Mouse (Mus musculus): ENCODE data around the gene Kpna6. TPM values are rescaled to one million over a fixed set of nuclear protein-coding genes. Genes with fewer than 3 reads are reported as not detected.

The Kpna6 gene
- total RNA-seq, 4 experiments from 2014 or later: 79.9 to 108 (median 103) TPM

DNA sequence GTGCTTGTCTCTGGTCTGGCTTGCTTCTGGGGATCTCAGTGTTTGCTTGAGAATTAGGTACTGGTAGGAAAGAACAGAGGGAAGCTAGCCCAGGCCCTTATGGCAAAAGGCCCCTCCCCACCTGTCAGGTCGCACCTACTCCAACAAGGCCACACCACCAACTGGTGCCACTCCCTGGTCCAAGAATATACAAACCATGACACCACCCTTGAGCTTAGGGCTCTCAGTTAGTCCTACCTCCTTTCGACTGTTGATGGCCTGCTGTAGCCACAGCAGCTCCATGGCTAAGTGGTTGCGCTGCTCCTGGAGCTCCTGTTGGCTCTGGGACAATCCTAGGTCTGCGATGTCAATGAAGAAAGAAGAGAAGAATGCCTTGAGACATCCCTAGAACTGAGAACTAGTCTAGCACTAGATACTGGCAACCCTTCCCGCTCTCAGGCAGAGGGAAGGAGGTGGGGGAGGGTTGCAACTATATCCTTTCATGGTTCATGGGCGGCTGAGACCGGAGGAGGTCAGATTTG lies 55.4 kb downstream of the Kpna6 start:
- no peak for DNase-seq

GRCm38 (mm10) chr4:129616631-129617030 lies 55.9 kb downstream of the Kpna6 start:
- no peak for DNase-seq

DNA sequence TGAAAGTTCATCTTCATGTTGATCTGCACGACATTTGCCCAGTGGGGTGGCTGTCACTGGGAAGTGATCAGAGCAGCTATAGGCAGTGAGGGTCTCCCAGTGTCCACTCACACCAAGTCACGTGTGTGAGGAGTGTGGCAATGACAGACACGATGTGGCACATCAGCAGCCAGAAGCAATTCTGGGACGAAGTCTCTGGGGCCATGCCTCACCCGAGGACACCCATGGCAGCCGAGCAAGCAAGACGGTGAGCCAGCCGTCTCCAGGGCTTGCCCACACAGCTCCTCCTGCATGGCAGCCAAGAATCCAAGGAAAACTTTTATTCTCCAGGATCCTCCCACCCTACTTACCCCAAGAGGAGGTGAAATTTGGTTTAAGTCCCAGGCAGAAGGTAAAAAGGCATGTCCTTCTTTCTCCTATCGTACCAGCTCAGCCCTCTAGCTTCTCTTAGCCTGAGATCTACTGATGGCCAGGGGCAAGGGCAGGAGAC lies 56.7 kb downstream of the Kpna6 start:
- no peak for DNase-seq

DNA sequence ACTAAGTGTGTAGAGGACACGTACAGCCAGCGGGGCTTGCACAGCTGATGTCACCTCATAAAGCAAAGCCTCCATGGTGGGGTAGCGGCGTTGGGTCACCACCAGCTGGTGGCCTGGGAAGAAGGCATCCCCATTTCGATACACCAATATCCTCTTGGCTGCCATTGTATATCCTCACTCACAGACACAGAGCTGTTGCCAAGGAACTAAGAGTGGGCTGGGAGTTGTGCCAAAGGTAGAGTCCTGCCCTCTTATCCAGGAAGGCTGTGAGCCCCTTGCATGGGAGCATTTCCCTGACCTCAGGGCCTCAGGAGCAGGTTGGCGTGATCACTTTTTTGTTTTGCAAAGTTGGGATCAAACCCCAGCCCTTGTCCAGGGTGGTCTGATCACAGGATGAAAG lies 58.5 kb downstream of the Kpna6 start, which contains the start of gene Dcdc2b:
Dcdc2b (minus strand) TSS at position 165 of the 400 bp plus-strand sequence.
- no peak for DNase-seq

DNA sequence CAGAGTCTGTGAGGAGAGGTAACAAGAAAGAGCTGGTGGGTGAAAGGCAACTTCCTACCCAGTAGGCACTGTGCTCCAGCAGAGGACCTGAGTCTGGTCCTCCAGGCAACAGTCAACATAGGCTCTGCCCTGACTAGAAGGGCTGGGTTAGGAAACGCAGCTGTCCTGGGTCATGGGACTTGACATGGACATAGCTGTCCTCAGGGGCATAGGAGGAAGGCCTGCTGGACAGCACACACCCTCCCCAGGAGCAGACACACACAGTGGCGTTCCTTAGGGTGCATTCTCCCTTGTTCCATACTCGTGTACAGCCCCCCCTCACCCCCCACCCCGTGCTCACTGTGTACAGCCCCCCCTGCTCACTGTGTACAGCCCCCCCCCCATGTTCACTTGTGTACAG lies 62.1 kb downstream of the Kpna6 start:
- no peak for DNase-seq

DNA sequence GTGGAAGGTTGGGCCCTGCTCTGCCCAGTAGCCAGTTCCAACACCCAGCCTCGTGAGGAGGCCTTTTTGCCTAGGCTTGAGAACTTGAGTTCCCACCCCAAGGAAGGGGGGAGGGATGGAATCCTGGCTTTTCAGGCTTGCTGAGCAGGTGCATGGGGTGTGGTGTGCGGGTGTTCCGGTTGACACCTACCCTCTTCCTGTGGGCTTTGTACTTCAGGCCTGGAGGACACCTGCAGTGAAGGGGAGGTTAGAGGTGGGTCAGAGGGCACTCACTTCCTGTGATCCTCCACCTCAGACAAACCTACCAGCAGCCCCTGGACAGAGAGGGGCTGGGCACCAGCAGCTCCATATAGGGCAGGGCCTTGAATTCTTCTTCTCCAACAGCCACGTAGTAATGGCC lies 62.5 kb downstream of the Kpna6 start:
- DNase-seq: no peak

- no peak for DNase-seq
Measured at GRCm38 (mm10) chr4:129609139-129609631, 63.4 kb downstream of the Kpna6 start.

DNA sequence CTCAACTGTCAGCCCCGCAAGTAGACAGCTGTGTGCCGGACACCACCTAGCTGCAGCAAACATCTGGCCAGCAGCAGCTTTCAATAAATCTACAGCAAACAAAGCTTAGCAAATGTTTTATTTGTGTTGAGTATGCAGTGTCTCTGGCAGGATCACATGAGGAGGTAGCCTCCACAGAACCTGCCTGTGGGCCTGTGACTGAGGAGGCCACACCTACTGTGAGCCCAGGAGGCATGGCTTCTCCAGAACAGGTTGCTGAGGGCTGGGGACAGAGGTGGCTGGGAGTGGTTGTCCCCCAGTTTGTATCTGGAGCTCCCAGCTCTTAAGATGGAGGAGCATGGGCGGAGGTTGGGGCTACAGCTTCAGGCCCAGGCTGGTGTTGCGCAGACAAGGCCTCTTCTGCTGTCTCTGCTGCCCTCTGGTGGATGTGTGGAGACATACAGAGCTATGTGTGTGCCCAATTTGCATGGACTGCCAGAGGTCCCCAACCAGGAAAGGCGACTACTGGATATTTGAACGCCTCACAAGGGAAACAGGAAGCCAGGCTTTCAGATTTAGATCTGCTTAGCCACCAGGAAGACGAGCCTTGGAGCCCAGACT lies 64.0 kb downstream of the Kpna6 start:
- DNase-seq: peak; percentile 62

- peak; percentile 76 for DNase-seq
Measured at GRCm38 (mm10) chr4:129600233-129601158, 72.1 kb downstream of the Kpna6 start, which contains the start of the genes Eif3i and Tmem234. TSS of gene Eif3i (minus strand) at chr4:129600648. TSS of gene Tmem234 (plus strand) at chr4:129600668.

Small RNA genes lying within 50 kb of the gene (microRNA-seq; reads per million reads assigned to microRNA genes)
- 0.53 to 0.67 reads per million in 2 experiments for gene Mir7016

Other genes starting within 250 kb of the Kpna6 start
- gene Zbtb8b, start 231.9 kb downstream of the Kpna6 start, total RNA-seq (2022): under 1 TPM; 0.09 to 0.65 (median 0.34) TPM
- 10 to 100 TPM; 73.0 to 83.5 (median 80.3) TPM for gene Bsdc1, start 211.2 kb downstream of the Kpna6 start, total RNA-seq (2022)
- not detected for gene Tssk3, start 181.7 kb downstream of the Kpna6 start, total RNA-seq (2022)
- 1 to 10 TPM in 1 of 4 experiments, not detected in 3; 1.2 TPM for gene Fam229a, start 181.6 kb downstream of the Kpna6 start, total RNA-seq (2022)
- 10 to 100 TPM; 36.0 to 48.0 (median 43.9) TPM for gene Marcksl1, start 159.2 kb downstream of the Kpna6 start, total RNA-seq (2022)
- gene Hdac1, start 130.1 kb downstream of the Kpna6 start, total RNA-seq (2022): 10 to 100 TPM; 41.0 to 84.1 (median 61.0) TPM
- 1 to 10 TPM; 1.9 to 3.5 (median 2.6) TPM for gene Lck, start 99.1 kb downstream of the Kpna6 start, total RNA-seq (2022)
- 10 to 100 TPM; 25.5 to 43.5 (median 29.0) TPM for gene Fam167b, start 94.2 kb downstream of the Kpna6 start, total RNA-seq (2022)
- 100 to 1,000 TPM; 174 to 190 (median 182) TPM for gene Eif3i, start 72.1 kb downstream of the Kpna6 start, total RNA-seq (2022)
- gene Tmem234, start 72.1 kb downstream of the Kpna6 start, total RNA-seq (2022): 100 to 1,000 TPM; 104 to 120 (median 109) TPM
- gene Dcdc2b, start 58.5 kb downstream of the Kpna6 start, total RNA-seq (2022): 1 to 10 TPM; 1.4 to 4.2 (median 2.8) TPM
- 10 to 100 TPM; 35.1 to 47.4 (median 43.0) TPM for gene Iqcc, start 53.7 kb downstream of the Kpna6 start, total RNA-seq (2022)
- 10 to 100 TPM; 32.1 to 49.2 (median 43.5) TPM for gene Ccdc28b, start 48.8 kb downstream of the Kpna6 start, total RNA-seq (2022)
- gene Txlna, start 31.7 kb downstream of the Kpna6 start, total RNA-seq (2022): 10 to 100 TPM; 65.9 to 84.3 (median 74.4) TPM
- gene Tmem39b, start 24.1 kb upstream of the Kpna6 start, total RNA-seq (2022): 10 to 100 TPM; 10.5 to 13.9 (median 11.1) TPM
- gene Khdrbs1, start 69.5 kb upstream of the Kpna6 start, total RNA-seq (2022): 10 to 100 TPM; 70.1 to 80.2 (median 76.4) TPM
- gene Ptp4a2, start 138.5 kb upstream of the Kpna6 start, total RNA-seq (2022): 100 to 1,000 TPM; 321 to 460 (median 353) TPM